Mouse (Mus musculus): ENCODE measurements around the gene Dnajc16.

The Dnajc16 gene

DNA sequence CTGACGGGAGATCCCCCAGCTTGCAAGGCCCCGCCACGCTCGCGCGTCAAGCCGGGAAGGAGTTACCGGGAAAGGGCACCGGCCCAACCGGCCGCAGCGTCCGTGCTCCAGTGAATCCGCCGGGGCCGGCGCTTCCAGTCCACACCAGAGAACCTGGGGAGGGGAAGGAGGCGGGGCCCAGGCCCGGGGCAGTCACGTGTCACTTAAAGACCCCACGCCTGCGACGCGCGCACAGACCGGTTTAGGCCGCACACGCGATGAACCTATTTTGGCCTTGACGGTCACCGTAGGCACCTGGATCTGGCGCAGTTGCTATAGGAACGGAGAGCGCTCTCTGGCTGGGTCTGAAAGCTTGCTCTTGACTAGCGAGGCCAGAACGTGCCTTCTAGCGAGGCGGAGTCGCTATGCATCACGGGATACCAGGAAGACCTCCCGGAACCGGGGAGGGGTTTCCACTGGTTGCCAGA is at the start of gene Dnajc16:
Gene Dnajc16 (minus strand): TSS at position 408 of the 467 bp plus-strand sequence.
- DNase-seq (ENCODE audit: low spot score in 2 of 2), result peak; percentile 97 to 98

DNA sequence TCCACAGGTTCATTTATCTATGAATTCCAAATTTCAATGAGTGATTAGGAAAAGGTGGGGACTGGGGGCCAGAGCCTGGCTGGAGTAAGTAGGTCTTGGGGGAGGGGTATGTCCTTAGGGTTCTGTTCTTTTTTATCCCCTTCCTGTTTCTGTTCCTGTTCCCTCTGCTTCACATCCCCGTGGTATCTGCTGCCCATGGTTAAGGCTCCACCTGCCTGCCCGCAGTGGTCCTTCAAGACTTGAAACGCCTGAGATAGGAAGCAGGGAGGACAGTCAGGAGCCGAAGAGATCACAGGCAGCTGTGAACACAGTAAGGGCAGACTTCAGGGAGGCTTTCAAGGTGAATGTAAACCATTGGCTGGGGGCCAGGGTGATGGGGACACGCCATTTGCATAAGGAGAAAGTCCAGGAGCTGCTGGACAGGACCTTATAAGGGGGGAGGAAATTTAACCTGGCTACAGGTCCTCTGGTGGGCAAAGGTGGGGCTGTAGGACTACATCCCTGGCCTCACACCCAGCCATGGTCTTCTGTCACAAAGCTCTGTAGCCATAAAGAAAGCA is 43.9 kb upstream of the Dnajc16 start:
- no peak for DNase-seq (ENCODE audit: low spot score in 2 of 2)

DNA sequence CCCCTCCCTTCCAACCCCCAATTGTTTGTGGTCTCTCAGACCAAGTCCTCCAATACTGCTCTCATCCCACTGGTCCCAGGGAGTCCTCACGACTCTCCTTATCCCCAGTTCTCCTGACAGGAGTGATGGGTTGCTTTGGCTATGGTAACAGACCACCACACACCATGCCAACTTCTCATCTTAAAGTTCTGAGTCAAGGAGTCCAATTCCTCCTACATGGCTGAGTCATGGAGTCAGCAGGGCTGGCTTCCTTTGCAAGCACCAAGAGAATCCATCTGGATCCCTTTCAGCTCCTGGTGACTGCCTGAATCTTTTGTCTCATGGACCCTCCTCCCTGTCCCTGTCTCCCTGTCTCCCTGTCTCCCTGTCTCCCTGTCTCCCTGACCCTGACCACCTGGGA is 43.2 kb upstream of the Dnajc16 start:
- peak in 1 of 2 experiments; percentile 52 for DNase-seq (ENCODE audit: low spot score in 2 of 2)

DNA sequence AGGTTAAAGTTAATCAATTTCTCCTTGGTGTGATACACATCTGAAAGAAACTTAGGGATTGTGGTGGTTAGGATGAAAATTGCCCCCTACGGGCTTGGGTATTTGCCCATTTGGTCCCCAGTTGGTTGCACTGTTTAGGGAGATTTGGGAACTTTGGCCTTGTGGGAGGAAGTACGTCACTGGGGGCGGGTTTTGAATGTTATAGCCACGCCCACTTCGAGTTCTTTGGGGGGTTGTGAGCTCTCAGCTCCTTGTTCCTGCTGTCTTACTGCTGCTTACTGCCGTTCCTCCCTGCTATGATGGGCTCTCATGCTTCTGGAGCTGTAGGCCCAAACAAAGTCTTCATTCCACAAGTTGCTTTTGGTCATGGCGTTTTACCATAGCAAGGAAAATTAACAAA is 40.6 kb upstream of the Dnajc16 start:
- DNase-seq (ENCODE audit: low spot score in 2 of 2), result no peak

DNA sequence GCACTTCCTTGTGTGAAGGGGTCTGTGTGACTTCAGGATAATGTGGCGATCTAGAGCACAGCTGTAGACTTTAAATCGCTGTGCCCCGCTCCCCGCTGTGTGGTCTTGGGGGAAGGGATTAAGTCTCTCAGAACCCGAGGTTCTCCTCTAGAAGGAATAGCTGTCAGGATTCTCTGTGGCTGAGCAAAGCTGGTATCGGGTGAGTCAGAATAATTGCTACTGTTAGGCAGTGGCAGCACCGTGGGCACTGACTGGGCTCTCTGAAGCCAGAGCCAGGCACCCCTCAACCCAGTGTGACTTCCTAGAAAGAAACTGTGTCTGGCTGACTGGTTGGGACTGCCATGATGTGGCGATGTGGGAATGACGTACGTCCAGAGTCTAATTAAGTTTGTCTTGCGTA is 39.6 kb upstream of the Dnajc16 start:
- DNase-seq (ENCODE audit: low spot score in 2 of 2), result no peak

DNA sequence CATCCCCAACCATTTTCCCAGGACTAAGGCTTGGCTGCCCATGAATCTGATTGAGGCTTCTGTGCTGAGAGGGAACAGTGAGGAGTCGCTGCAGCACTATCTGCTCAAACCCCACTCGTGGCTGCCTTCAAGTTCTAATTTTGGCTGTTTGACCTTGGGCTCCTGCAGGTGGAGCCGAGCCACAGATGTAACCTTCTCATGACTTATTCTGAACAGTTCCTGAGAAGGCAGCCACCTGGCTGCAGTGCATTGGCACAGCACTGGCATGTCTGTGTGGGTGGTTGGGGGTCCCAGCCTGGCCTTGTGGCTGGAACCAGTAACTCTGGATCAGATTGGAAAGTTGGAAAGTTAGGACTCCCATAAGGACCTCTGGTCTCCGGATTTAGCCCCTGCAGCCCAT is 37.4 kb upstream of the Dnajc16 start:
- no peak for DNase-seq (ENCODE audit: low spot score in 2 of 2)

DNA sequence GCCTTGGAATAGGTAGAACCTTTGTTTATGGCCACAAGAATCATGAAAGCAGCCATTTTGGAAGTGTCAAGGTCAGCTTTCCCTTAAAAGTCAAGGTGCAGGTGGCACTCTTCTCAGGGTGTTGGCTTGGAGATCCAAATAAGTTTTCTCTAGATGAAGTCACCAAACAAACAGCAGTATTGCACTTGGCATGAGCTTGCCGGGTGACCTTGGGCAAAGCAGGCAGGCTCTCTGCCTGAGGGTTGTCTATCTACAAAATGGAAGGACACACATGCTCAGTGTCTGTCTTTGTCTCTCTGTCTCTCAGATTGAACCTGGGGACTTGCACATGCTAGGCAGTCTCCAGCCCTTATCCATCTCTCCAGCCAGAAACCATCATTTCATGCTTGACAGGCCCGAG is 36.7 kb upstream of the Dnajc16 start:
- no peak for DNase-seq (ENCODE audit: low spot score in 2 of 2)

DNA sequence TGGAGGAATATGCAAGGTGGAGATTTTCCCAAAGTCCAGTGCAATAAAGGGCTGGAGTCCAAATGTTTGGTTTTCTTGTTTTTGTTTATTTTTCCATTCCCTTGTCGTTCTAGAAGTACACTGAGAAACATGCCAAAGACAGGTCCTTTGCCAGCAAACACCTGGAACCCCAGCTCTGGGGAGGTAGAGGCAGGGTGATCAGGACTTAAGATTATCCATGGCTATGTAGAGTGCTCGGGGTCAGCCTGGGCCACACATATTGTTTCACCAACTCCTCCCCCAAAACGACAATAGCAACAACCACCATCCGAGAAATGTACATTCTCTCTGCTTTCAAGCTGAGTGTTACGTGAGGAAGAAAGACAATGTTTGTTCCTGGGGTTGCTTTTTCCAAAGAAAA is 35.3 kb upstream of the Dnajc16 start, which contains the start of gene Cela2a:
Gene Cela2a (minus strand): TSS at position 101 of the 400 bp plus-strand sequence.
- no peak for DNase-seq (ENCODE audit: low spot score in 2 of 2)

DNA sequence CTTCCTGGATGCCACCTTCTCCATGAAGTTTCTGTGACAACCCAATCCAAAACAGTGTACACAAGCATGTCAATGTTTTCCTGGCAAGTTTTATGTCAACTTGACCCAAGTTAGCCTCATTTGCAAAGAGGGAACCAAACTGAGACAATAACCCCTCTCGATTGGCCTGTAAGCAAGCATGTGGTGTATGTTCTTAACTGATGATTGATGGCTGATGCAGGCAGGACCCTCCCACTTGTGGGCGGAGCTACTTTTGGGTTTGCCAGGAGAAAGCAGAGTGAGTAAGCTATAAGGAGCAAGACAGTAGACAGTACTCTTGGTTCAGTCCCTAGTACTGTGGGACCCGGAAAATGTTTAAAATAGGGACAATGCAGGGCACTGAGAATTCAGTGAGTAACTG is 32.2 kb upstream of the Dnajc16 start:
- no peak for DNase-seq (ENCODE audit: low spot score in 2 of 2)

DNA sequence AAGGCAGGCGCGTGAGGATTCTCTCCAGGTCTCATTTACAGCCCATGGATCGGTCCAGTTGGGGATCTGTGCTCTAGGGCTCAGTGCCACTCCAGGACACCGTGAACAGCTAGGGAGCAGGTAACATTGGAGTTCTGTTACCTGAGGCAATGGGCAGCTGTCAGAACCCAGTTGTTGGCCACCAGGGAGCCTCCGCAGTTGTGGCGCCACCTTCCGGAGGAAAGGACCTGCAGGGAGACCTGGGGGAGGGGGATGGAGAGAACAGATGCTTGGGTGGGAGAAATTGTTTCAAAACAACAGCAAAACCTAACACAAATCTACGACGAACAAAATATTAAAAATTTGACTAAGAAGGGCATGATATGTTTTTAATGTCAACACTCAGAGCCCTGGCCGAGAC is 31.4 kb upstream of the Dnajc16 start:
- no peak for DNase-seq (ENCODE audit: low spot score in 2 of 2)

DNA sequence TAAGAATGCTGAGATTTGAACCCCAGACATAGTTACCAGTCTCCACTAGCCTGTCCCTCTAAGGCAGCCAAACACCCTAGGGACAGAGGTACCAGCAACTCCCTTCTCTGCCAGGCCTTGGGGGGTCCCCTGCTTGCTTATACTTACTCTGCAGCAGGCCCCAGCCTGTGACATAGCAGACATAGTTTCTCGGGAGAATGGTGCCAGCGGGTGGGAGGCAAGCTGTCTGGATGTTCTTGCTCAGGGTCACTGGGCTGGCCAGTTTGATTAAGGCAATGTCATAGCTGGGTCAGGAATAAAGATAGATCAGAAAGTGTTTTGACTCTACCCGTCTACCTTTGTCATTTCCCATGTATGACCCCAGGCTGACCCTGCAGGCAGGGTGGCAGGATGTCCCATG is 30.4 kb upstream of the Dnajc16 start:
- DNase-seq (ENCODE audit: low spot score in 2 of 2), result no peak

DNA sequence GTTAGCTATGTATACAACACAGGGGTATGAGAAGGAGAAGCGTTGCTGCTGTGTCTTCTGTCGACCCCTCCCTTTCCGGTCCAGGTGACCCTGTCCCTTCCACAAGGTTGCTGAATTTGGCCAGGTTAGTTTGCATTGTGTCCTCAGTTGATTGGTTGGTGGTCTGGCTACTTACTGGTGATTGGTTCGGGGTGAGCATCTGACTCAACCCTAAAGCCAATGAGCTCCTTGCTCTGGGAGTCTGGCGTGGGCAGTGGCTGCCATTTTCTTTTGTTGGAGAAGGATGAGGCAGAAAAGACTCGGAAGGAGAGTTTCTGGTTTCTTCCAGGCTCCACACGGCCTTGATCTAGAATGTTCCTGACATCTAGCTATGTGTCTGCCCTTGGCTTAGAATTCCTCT is 28.6 kb upstream of the Dnajc16 start:
- DNase-seq (ENCODE audit: low spot score in 2 of 2), result no peak

DNA sequence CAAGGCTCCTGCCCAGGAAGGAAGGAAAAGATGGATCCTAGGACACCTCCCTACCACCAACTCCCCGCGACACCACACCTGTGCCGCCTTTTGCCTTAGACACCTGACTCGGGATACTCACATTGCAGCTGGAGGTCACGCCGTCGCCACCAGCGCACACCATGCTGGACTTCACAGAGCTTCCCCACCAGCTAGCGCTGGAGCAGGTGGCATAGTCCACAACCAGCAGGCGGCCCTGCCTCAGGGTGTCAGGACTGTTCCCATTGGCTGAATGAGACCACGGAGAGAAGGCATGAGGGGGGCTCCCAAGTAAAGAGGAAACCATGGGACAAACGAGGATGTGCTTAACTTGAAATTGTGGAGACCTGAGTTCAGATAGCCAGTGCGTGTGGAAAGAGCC is 28.1 kb upstream of the Dnajc16 start:
- DNase-seq (ENCODE audit: low spot score in 2 of 2), result no peak

DNA sequence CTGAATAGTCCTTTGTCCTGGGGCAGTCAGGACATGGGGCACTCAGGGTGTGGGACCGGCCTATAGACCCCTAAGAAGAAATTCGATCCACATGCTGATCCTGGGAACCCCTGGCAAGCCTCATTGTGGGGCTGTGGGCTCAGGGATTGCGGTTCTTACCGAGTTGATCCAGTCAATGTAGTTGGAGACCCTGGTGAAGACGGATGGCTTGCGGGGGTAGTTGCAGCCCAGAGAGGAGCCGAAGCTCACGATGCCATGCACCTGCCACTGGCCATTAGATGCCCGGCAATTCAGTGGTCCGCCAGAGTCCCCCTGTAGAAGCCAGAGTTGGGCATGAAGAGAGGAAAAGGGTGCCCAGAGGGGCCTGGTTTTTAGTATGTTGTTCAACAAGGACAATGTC is 27.0 kb upstream of the Dnajc16 start:
- no peak for DNase-seq (ENCODE audit: low spot score in 2 of 2)

DNA sequence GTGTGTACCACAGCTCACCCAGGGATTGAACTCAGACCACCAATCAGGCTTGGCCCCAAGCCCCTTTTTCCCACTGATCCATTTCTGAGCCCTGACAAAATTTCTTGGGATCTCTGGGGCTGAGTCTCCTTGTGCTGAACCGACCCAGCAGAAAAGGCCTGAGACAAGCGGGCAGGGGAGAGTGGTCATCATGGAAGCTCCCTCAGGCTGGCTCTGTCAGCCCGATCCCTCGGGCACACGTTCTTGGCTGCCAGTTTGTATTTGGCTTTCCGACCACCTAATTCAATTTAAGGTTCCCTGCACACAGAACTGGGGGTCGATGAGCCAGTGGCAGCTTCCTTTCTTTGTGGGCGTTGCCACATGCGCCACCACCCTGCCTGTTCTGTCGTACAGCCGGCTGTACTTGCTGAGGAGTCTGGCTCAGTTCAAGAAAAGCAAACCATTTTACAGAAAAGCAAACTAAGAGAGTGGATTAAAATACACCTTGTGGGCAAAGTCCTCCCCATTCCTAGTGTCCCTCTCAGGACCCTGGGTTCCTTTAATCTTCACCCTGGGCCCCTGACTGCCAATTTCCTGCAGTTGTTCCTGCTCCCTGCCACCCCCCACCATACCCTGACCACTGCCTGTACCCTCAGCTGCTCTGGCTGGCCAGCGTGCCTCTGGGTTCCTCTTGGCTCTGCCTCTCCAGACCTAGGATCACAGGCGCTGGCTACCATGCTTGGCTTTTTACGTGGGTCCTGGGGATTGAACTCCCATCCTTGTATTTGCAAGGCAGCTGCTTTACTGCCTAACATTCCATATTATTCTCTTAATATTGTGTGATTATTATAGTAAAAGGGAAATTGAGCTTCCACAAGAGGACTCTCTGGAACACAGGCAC is 26.3 kb upstream of the Dnajc16 start:
- no peak for DNase-seq (ENCODE audit: low spot score in 2 of 2)

DNA sequence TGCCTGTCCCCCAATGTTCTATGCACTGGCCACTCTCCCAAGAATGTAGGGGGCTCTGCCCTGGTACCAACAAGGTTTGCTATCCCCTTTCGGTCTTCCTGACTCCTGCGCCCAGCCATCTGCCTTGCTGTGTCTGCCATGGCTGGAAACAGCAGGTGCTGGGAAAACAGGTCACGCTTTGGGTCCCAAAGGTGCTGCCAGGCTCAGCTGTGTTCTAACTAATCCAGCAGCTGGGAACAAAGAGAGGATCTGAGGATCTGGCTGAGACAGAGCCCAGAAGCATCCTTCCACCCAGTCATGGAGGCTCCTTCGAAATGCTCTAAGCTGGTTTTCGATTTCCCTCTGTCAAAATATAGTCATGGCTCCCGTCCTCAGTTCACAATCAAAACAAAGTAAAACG is 25.5 kb upstream of the Dnajc16 start:
- no peak for DNase-seq (ENCODE audit: low spot score in 2 of 2)

DNA sequence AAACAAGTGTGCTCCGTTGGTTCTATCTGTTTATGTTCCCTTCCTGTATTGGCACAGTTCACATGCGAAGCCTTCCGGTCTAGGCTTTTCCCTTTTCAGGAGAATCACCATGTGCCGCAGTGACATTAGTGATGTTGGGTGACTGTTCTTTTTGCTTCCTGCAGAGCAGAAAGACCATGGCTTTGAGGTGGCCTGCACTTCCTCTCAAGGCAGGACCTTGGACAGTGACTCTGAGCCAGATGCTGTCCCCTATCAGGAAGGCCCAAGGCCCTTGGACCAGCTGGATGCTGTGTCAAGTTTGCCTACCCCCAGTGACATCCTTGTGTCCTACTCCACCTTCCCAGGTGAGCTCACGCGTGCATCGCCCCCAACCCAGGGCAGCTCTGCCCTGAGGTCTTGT is 20.6 kb upstream of the Dnajc16 start:
- DNase-seq (ENCODE audit: low spot score in 2 of 2), result no peak

DNA sequence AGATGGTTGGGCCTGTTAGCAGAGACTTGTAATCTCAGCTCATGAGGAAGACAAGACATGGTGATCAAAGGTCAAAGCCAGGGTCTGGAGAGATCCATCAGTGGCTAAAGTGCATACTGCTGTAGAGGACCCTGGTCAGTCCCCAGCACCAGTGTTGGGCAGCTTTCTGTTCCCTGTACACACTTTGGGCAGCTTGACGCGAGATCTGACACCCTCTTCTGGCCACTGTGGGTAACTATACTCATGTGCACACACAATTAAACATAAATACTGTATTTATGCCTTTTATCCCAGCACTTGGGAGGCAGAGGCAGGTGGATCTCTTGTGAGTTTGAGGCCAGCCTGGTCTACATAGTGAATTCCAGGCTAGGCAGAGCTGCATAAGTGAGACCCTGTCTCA is 20.2 kb upstream of the Dnajc16 start:
- no peak for DNase-seq (ENCODE audit: low spot score in 2 of 2)

DNA sequence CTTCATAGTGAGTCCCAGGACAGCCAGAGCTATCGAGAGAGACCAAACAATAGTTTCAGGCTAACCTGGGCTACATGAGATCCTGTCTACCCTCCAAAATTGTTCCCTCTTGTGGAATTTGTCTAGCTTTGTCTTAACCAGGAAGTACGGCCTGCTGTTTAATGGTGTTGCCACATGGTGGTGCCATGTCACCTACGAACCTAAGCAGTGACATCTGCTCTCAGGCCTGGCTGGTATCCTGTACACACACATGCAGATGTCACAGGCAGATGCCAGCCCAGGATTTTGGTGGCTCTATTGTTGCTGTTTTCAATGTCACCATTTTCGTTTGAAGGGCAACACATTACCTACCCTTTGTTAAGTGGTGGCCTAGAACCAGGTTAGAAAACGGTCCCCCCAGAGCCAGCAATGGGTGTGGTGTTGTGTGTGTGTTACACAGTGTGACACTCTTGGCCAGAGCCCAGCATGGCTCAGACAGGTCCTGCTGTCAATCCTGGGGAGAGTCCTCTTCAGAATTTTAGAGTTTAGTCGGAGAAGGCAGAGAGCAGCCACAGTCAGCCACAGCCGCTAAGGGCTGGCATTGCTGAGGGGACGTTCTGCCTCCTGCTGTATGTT is 19.2 kb upstream of the Dnajc16 start:
- DNase-seq (ENCODE audit: low spot score in 2 of 2), result peak in 1 of 2 experiments; percentile 33

DNA sequence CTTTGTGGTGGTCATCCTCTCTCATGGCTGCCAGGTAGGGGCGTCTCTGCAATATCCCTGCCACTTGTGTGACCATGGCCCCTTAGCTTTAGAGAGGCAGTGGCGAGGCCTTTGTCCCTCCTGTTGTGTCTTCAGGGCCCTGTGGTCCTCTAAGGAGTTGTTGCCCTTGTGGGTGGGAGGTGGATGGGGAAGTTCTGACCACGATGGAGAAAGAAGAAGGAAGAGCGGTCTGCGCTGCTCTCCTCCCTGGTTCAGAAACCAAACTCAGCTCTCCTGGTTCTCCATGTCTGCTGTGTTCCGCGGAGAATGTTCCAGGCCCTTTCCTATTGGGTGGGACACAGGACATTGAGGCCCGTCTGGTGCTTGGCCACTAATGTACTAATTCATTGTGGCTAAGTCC is 15.2 kb upstream of the Dnajc16 start:
- DNase-seq (ENCODE audit: low spot score in 2 of 2), result no peak

DNA sequence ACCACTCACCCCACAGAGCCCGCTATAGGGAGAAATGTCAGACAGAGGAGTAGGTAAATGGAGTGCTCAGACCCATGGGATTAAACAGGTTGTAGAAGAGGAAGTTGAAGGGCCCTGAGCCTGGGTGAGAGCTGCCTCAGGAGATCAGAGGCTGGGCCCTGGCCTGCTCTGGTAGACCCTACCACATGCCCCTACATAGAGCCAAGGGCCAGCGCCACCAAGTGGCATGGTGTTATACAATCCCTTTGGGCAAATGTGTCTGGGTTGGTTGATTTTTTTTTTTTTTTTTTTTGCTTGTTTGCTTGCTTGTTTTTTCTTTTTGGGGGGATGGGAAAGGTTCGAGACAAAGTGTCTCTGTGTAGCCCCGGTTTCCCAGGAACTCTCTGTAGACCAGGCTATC is 13.4 kb upstream of the Dnajc16 start:
- DNase-seq (ENCODE audit: low spot score in 2 of 2), result no peak

DNA sequence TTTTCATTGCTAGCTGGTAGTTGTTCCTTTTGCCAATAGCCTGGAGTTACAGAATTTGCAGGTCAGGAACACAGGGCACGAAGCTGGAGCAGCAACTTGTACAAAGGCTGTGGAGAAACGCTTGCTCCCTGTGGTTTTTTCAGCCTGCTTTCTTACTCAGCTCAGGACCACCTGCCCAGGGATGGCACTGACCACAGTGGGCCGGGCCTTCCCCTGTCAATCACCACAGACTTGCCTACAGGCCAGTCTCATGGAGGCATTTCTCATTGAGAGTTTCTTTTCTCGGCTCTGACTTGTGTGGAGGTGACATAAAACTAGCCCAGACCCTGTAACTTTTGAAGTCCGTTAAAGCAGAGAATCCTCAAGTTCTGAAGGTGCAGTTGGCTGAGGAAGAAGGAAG is 6.8 kb upstream of the Dnajc16 start:
- no peak for DNase-seq (ENCODE audit: low spot score in 2 of 2)

DNA sequence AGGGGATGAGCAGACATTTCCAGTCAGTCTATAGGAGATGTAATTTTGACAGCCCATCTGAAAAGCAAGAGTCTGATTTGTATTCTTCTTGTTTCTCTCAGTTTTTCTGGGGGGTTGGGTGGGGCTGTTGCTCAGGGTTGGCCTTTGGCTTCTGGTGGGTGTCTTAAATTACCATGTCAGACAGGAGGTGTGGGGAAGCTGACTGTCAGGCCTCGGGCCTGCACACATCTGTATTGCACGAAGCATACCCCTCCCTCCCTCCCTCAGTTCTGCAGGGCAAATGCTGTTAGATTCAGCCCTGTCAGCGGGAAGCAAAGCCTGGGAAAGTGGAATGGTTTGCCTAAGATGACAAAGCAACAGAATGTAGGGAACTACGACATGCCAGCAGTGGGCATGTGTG is 6.2 kb upstream of the Dnajc16 start:
- DNase-seq (ENCODE audit: low spot score in 2 of 2), result no peak

Data from left cerebral cortex, adult 9 months (tissue).